Mouse (Mus musculus) natural killer cell, adult 2 months (primary cell): ENCODE measurements at regions not wholly inside any gene's neighbourhood (a gene's known extent, or its start where the extent isn't known, plus 50 kb on each side); places are given as distances from the start of the nearest gene placed in this dataset.

Experiments
- DNase-seq, 2 experiments: peaks; one replicate each; pipeline ENCODE4 v3.0.0; 2022; ENCODE audit warnings: low spot score in 2 of 2

GRCm38 (mm10) chr4:87718166-87718805 lies 314.9 kb downstream of the Mllt3 start:
- no peak for DNase-seq

- no peak for DNase-seq
Measured at GRCm38 (mm10) chr4:87715212-87715933, 317.8 kb downstream of the Mllt3 start.

GRCm38 (mm10) chr4:87712691-87713090 lies 320.5 kb downstream of the Mllt3 start:
- no peak for DNase-seq

GRCm38 (mm10) chr4:87712286-87712685 lies 320.9 kb downstream of the Mllt3 start:
- DNase-seq: no peak

GRCm38 (mm10) chr4:87711185-87711827 lies 321.9 kb downstream of the Mllt3 start:
- DNase-seq: no peak

GRCm38 (mm10) chr4:87708981-87709645 lies 324.1 kb downstream of the Mllt3 start:
- DNase-seq: no peak

GRCm38 (mm10) chr4:87707386-87707785 lies 325.8 kb downstream of the Mllt3 start:
- no peak for DNase-seq

- DNase-seq: no peak
Measured at GRCm38 (mm10) chr4:87702834-87703233, 330.3 kb downstream of the Mllt3 start.

GRCm38 (mm10) chr4:87702290-87702689 lies 330.9 kb downstream of the Mllt3 start:
- DNase-seq: no peak

- DNase-seq: no peak
Measured at GRCm38 (mm10) chr4:87701024-87701423, 332.1 kb downstream of the Mllt3 start.

GRCm38 (mm10) chr4:87700508-87700907 lies 332.7 kb downstream of the Mllt3 start:
- no peak for DNase-seq

- no peak for DNase-seq
Measured at GRCm38 (mm10) chr4:87699586-87699985, 333.6 kb downstream of the Mllt3 start.

- no peak for DNase-seq
Measured at GRCm38 (mm10) chr4:87698750-87699149, 334.4 kb downstream of the Mllt3 start.

- no peak for DNase-seq
Measured at GRCm38 (mm10) chr4:87696921-87697320, 336.2 kb downstream of the Mllt3 start.

GRCm38 (mm10) chr4:87695811-87696210 lies 337.4 kb downstream of the Mllt3 start:
- DNase-seq: no peak

GRCm38 (mm10) chr4:87692741-87693140 lies 340.4 kb downstream of the Mllt3 start:
- DNase-seq: no peak

GRCm38 (mm10) chr4:87684952-87685351 lies 348.2 kb downstream of the Mllt3 start:
- no peak for DNase-seq

GRCm38 (mm10) chr4:87682783-87683182 lies 350.4 kb downstream of the Mllt3 start:
- peak in 1 of 2 experiments; percentile 23 for DNase-seq

- DNase-seq: no peak
Measured at GRCm38 (mm10) chr4:87671101-87671500, 362.1 kb downstream of the Mllt3 start.

GRCm38 (mm10) chr4:87670167-87670566 lies 363.0 kb downstream of the Mllt3 start:
- no peak for DNase-seq

- DNase-seq: no peak
Measured at GRCm38 (mm10) chr4:87669480-87669879, 363.7 kb downstream of the Mllt3 start.

GRCm38 (mm10) chr4:87668314-87668713 lies 364.9 kb downstream of the Mllt3 start:
- no peak for DNase-seq
